Mouse (Mus musculus) embryonic fibroblast, embryonic 13.5 days (primary cell): ENCODE data around the gene Rho.

Source experiments
- CTCF ChIP-seq: IDR thresholded peaks from 2 replicates; pipeline ENCODE4 v1.5.1; 2011; ENCODE audit warnings: mild to moderate bottlenecking, control low read depth, low read length, moderate library complexity, borderline replicate concordance; ENCODE audit not compliant: insufficient read depth
- POLR2A ChIP-seq: IDR thresholded peaks from 2 replicates; pipeline ENCODE4 v1.6.1; 2011; ENCODE audit warnings: low read depth, mild to moderate bottlenecking, control low read depth, low read length, moderate library complexity

DNA sequence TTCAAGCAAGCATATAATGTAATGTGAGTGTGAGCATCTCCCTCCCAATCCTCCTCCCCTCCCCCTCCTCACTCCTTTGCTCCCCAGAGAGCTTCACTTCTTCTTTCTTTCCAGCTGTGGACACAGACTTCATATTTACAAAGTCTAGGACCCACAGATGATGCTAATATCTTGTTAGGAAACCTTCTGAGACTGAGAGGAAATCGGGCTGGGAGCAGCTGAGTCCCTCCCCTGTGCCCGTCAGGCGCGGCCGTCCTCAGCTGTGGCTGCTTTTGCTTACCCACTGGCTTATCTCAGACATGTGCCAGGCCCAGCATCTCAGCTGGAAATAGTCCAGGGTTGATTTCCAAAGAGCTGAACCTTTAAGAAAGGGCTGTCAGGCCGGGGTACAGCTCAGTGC is 14.8 kb downstream of the Rho start:
- no peak for TF ChIP-seq POLR2A
- no peak for TF ChIP-seq CTCF
